Mouse (Mus musculus) ovary, postnatal 10 days (tissue): ENCODE measurements around the gene Pcsk6.

Experiments
- DNase-seq: peaks from one replicate; pipeline ENCODE4 v3.0.0; 2022; ENCODE audit warnings: low spot score

The Pcsk6 gene

DNA sequence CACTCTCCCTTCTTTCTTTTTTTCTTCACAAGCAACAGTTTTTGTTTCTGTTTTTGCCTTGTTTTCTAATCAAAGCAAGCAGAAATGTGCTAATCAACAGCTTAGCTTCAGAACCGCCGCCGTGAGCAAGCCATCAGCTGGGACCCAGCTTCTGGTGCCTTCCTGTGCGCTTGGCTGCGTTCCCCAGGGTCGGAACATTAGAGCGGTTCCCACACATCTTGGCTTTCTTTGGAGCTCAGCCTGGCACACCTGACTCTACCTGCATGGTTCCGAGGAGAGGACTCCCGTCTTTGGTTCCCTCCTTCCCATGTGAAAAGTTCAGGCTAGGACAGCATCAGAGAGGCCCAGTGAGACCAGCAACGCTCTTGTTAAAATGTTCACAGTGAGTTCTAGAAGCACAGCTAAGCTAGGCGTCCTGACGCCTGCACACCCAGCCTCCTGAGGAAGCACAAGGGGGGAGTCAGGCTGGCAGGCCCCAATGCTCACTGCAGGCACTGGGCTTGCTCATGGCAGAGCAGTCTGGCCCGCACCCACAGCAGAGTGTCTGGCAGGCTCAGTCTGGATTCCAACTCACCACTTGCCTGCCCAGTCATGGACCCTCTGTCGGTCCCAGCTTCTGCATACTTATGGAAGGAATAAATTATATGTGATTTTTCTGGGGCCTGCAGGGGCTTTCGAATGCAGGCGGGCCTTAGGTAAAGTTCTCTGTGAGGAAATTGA lies 139.7 kb downstream of the Pcsk6 start:
- DNase-seq = no peak

DNA sequence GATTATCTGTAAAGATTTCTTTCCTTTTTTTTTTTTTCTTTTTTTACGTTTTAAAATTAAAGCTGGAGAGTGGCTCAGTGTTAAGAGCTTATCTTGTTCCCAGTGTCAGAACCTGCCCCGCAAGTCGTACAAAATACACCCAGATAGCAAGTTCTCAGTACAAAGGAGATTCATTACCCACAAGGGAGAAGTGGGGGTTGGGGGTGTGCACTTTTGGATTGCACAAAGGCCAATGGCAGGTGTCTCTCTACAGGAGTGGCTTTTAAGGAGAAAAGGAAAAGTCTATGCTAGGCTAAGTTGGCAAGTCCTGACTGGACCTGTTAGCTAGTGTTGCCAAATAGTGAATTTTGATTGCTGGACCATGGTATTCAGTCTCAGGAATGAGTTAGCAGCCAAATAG lies 140.3 kb downstream of the Pcsk6 start:
- no peak for DNase-seq

- no peak for DNase-seq
These were observed 141.9 kb downstream of the Pcsk6 start for GRCm38 (mm10) chr7:66003447-66003846.

- no peak for DNase-seq
These were observed 142.5 kb downstream of the Pcsk6 start for GRCm38 (mm10) chr7:66003865-66004638.

GRCm38 (mm10) chr7:66005066-66005465 lies 143.5 kb downstream of the Pcsk6 start:
- no peak for DNase-seq

DNA sequence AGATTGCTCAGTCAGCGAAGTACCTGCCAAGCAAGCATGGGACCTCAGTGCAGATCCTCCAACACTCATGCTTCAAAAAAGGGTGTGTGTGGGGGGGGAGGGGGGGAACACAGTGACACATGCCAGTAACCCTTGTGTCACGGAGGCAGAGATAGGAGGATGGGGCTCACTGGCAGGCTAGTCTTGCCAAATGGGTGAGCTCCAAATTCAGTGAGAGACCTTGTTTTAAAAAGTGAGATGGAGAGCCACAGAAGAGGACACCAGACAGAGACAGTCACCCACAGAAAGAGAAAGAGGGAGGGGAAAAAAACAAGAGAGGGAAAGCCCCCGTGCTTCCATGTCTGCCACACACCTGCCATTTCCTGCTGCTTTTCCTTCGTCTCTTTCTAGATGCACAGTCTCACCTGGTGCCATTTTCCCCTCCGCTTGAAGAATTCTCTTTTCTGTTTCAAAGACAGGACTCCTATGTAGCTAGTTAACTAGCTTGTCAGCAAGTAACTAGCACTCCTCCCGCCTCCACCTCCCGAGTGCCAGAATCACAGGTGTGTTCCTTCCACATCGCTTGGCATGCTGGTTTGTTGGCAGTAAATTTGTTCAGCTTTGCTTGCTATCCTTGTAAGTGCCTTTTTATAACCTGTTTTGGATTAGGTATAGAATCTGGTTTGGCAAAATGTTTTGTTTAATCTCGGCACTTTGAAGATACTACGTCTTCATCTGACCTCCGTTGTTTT lies 146.8 kb downstream of the Pcsk6 start:
- DNase-seq = no peak

DNA sequence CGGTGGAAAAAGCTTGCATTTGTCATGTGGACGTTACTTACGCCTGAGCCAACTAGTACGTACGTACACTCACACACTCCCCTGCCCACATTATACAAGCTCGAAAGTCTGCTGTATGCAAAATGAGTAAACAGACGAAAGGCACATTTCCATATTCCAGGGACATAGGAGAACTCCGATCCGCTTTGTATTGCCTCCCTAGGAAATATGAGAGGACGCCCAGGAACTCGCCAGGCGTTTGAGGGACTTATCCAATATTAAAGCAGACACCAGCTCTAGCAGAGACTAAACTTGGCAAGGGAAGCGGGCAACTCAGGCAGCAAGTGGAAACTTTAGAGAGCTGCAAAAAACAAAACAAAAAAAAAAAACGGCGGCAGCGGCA lies 147.3 kb downstream of the Pcsk6 start:
- no peak for DNase-seq

DNA sequence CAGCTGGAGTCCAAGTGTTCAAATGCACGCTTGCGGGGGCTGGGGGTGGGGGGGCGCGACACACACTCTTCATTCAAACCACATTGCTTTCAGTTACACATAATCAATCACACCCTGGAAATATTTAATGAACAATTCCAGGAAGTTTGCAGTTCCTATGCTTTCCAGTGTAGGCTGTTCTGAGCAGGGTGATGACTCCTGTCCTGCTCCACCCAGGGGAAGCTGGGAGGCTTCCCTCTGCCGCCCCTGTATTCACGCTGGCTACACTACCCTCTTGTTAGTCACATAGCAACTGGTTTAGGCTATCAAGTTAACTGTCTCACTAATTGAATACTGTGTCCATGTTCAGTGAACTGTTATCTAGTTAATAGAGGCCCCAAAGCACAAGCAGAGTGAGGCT lies 149.0 kb downstream of the Pcsk6 start:
- DNase-seq = no peak

DNA sequence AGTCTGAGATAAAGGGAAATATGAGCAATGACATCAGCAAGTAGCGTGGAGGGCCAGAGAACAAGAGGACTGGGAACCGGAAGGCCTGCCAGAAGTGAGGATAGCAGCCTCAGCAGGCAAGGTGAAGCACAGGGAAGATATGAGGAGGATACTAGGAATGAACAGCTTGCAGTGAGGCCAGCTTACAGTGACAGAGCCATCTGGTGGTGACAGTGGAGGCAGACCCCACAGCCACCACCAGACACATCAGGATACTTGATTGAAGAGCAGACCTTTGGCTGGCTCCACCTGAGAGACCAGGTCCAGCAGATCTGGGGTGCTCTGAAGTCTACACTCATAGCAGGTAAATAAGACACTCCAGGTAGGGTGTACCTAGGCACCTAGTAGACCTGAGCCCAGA lies 166.2 kb downstream of the Pcsk6 start:
- no peak for DNase-seq

DNA sequence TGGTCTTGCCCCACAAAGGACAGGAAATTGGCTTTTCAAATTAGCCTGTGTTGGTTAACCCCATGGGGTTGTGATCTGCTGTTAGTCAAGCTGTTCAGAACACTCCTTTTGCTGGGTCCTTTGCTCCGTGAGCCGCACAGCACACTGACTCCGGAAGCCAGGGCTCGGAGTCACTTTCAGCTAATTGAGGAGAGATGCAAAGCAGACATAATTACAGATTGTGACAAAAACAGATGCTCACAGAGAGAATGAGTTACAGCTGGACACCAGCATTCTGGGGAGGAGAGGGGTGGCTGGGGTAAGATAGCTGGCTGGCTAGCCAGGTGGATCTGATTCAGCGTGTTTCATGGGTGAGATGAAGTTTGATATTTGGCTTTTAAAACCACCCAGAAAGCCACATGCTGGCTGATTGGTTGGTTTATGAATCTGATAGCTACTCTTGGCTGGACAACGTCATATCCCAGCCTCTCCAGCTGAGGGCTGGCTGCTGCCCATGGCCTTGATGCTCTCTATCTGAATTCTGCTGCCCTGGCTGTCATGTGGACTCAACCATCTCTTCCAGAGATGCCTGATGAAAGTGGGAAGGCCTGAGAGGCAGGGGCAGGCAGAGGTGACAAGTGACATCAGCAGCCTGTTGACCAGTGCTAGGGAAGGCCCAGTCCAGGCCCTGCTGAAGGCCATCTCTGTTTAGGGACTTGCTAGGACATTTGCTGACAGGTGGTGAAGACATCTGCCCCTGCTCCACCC lies 167.4 kb downstream of the Pcsk6 start:
- DNase-seq = no peak

- no peak for DNase-seq
These were observed 175.3 kb downstream of the Pcsk6 start for GRCm38 (mm10) chr7:66036809-66037208.

DNA sequence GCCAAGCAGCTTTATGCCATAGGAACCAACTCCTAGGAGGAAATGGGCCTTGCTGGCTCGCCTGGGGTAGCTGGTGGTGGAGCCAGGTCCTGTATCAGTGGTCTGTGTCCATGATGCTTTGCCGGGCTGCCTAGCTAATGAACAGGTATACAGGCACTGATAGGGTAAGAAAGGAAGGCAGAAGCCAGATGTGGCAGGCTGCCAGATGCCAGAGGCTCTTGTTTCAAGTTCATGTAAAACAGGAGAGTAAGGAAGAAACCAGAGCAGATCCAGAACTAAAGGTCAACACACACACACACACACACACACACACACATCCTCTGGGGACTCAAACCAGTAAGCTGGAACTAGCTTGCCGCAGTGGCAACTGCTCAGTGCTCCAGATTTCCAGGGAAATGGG lies 176.7 kb downstream of the Pcsk6 start:
- no peak for DNase-seq

GRCm38 (mm10) chr7:66038730-66039129 lies 177.2 kb downstream of the Pcsk6 start:
- no peak for DNase-seq

DNA sequence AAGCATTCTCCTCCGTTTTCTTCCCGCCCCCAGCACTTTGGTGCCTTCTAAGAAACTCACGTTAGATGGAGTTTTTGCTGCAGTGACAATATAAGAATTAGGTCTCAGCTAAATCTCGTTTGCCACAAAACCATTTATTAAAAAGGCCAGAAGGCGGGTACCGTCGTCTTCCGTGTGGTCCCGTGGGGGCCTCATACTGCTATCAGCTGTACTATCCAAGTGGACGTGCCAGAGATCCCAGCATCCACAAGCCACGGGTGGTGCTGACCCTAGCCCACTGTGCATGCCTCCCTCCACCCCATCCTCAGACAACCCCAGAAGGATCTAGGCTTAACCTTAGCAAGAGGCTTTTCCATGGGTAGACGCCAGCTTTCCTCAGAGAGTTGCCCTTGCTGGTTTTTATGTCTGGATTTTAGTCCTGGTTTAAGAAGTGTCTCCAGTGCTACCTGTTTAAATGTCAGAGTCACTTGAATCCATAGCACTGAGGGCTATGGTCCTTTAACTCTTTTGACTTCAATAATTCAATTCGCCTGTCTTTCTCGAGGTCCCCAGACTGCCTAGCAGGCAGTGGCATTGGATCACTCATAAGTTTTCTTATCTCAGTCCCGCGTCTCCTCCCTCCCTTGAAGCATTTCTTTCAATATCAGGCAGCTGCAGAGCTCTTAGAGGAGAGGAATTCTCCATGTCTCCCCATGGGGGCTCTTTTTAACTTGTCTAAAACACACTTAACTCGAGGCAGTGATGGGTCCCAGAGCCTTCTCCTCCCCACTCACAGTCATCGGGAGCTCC lies 178.7 kb downstream of the Pcsk6 start:
- no peak for DNase-seq

DNA sequence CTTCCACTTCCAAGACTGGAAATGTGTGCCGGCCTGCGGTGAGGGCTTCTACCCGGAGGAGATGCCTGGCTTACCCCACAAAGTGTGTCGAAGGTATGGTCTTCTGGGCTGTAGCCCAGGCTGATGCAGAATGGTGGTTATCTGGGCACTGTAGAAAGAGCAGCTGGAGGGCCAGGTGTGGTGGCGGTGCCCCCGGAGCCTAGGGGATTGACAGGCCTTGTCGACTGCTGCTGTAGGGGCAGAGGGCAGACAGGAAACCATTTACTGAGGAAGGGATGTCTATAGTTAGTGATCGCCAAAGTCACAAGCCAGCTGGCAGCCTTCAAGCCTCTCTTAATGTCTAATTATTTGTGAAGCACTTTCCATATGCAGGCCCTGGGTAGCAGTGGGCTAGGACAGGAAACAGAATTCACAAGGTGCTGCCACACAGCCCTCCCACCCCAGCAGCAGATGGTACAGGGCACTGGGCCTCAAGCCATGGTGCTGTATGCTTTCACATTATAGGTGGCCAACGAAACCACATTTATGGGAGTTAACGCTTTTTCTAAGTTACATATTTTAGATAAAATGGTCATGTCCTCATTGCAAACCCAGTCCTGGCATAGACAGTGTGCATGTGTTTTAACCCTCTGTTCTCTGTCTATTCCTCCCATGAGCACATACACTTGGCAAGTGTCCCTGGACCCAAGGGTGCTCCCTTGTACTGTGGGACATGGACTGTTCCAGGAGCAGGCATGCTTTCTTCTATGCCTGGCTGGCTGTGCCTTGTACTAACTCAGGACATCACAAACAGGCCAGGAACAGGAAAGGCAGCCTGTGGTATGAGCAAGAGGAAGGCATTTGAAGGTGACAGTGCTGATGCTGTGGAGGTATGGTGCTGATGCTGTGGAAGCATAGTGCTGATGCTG lies 182.3 kb downstream of the Pcsk6 start, which contains the start of gene Gm45213:
Gm45213 (plus strand) TSS at position 51 of the 908 bp plus-strand sequence.
- no peak for DNase-seq

DNA sequence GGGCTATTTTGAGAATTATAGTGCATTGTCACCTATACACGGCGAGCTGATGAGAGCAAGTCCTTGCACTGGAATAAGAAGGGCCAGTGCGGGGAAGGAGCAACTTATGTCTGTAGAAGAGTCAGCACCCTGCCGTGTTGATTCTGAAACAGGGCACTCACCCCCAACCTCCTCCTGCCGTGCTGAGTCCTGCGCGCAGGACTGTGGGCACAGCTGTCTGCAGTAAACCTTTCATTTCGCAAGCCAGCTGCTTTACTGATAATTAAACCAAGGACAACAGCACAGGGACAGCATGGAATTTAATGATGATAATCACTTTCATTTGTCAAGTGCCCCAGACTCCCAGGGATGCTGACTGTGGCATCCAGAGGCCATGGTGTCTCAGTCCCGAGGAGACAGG lies 183.1 kb downstream of the Pcsk6 start:
- DNase-seq = no peak

GRCm38 (mm10) chr7:66046921-66047918 lies 185.7 kb downstream of the Pcsk6 start:
- DNase-seq = no peak

DNA sequence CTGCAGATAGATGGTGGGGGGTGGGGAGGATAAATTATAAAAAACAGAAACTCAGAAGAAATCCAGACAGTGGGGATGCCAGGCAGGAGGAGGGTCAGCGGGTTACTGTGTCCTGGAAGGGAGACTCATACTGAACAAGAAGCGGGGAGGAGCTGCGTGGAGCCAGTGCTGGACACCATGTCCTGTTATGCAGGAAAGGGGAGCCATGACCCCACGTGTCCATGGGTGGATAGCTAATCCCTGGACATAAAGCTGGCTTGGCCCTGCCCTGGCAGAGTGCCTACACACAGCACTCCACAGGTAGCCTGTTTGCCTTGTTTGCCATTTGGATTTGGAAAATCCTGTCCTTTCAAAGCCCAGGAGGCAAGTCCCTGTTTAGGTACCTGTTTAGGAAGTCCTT lies 186.4 kb downstream of the Pcsk6 start:
- DNase-seq = no peak
